Mouse (Mus musculus) thymus, postnatal 25 days (tissue): ENCODE measurements around the gene Caskin2.

Source experiments
- DNase-seq: peaks from one replicate; pipeline ENCODE4 v3.0.0; 2022

The Caskin2 gene

DNA sequence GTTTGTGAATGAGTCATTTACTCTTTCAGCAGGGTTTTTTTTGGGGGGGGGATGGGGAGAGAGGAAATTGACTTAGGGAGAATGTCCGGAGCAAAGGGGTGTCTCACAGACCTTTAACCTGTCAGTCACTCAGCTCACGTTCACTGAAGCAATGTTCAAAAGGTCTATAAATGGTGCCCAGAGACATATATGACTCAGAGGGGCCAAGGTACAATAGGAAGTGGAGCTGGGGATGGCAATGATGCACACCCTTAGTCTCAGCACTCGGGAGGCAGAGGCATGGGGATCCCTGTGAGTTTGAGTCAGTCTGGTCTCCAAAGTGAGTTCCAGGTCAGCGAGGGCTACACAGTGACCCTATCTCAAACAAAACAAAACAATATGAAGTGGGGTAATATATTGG, 60.0 kb downstream of the Caskin2 start:
- DNase-seq: no peak

DNA sequence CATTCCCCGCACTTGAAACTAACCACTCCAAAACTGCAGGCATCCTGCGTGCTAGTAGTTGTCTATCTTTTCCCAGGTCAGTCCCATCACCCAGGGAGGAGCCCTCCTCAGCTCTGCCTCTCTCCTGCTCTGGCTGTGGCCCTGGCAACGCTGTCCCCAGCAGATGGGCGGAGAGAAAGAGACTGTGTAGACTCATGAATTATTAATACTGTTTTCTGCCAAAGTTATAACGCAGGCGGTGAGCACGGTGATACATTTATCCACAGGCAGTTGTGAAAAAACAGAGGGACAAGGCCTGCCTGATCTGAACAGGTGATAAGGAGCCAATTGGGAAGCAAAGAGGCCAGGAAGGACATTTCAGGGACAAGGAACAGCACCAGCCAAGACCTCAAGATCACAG, 60.8 kb downstream of the Caskin2 start:
- no peak for DNase-seq

DNA sequence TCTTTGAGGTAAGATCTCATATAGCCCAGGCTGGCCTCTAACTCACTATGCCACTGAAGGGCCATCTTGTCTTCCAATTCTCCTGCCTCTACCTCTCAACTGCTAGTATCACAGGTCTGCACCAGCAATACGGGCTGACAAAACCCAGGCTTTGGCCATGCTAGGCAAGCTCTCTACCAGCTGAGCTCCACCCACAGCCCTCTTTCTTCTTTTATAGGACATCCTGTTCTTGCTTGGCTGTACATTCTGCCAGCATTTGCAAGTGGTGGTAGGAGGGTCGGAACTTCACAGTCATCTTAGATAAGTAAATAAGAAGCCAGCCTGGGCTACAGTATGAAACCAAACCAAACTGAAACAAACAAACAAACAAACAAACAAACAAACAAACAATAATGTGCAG, 61.7 kb downstream of the Caskin2 start:
- DNase-seq: peak; percentile 32

DNA sequence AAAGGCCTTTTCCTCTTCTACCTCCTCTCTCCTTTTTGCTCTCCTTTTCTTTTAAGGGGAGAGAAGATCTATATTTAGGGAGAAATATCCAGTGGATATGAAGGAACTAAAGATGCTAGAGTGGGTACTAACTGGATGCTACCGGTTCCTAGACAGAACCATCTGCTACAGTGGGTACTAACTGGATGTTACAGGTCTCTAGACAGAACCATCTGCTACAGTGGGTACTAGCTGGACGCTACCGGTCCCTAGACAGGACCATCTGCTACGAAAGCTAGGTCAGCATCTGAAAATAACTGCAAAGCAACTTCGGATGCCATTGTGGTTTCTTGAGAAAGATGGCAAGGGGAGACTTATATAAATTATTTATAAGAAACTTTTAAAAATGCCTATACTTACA, 63.6 kb downstream of the Caskin2 start:
- DNase-seq: no peak
